Mouse (Mus musculus): Measurements from ENCODE around the gene Nkain4. TPM values are rescaled to one million over a fixed set of nuclear protein-coding genes. Genes with fewer than 3 reads are reported as not detected.
A peak's percentile ranks its signal among the peaks of the same experiment; 100 is the strongest.

The Nkain4 gene
- polyA plus RNA-seq (2015; fragmentation: Nextera tagmentation; extraction: Ambion mirVana), result 66.7 and 82.7 TPM in 2 replicates

DNA sequence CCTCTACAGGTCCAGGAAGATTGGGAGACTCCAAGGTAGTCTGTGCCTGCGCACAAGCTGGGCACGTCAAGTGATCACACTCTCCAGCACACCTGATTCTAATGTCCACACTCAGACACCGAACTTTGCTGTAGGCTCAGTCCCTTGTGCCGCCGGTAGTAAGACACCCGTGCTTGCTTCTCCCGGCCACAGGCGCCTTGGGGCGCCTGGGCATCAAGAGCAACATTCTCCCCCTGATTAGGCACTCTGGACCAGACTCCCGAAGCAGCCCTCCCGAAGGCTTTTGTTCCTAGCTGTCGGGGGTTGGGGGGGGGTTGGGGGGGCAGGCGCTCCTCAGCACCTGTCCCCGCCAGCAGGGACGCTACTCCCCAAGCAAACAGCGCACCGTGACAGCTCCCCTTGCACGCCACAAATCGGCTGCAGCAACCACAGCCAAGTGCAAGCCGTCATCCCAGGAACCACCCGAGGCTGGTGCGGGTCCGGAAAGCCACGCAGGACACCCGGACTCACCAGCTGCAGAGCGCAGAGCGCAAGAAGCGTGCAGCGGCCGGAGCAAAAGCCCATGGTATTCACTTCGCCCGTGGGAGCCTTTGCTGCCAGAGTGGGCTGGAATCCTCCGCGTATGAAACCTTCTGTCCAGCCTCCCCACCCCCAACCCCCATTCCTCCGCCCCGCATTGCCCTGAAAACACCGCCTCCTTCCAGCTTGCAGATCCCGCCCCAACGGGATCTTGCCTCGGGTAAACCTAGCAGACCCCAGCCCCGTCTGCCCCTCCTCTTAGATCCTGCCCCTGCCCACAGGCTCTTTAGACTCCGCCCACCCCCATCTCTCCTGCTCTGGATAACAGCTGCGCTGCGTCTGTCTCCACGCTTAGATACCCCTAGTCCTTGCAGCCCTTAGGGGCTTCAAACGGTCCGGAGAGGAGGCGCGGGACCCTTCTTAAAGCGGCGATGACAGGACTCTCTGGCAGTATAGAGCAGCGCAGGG, at the start of gene Nkain4:
Gene Nkain4, minus strand, starts transcription at position 639 of the 987 bp plus-strand sequence.
- Histone ChIP-seq H3K27ac (ENCODE audit: low read length) (peak within 1 kb of the TSS; percentile 88), H3K9me3 (replicated peaks; ENCODE audit: control insufficient read depth, low read length, poor library complexity, severe bottlenecking) (no peaks in the 10 kb centered on the region), H3K27me3 (ENCODE audit: control insufficient read depth, insufficient read depth, low read depth, low read length) (no peaks in the 10 kb centered on the region), H3K4me1 (ENCODE audit: control insufficient read depth, insufficient read depth, low read length) (peaks cover 25% of the 10 kb centered on the region), H3K4me2 (ENCODE audit: low read length) (peak within 1 kb of the TSS; percentile 76), H3K9ac (ENCODE audit: low read depth, low read length) (peak within 1 kb of the TSS; percentile 79), H3K4me3 (ENCODE audit: low read depth, low read length) (peak within 1 kb of the TSS; percentile 73), H3K36me3 (ENCODE audit: control insufficient read depth, insufficient read depth, low read length) (no peaks in the 10 kb centered on the region)
- 0% methylated on average over 50 of the region's 52 CpGs for WGBS
- ATAC-seq, result peak; percentile 90

DNA sequence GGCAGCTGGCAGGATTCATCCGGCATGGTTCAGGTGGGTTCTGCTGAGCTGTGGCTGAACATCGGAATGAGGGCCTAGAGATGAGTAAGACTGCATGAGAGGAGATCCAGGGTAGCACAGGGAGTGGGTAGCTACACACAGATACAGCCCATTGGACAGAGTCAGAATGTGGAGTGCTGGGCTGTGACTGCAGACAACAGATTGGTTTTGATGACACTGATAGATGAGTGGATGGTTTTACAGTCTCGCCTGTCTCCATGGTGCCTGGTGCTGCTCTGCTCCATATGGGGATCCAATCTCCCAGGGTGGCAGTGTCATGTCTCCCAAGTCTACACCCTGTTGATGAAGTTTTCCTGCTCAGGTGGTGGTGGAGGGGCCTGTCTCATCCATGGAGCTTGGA, 42.4 kb upstream of the Nkain4 start:
- Histone ChIP-seq H3K9ac (ENCODE audit: low read depth, low read length) (0 out of 2 replicates have a peak overlapping the region, but pooled peaks have one; percentile 16), H3K9me3 (replicated peaks; ENCODE audit: control insufficient read depth, low read length, poor library complexity, severe bottlenecking) (no peaks in the 10 kb centered on the region), H3K27ac (ENCODE audit: low read length) (no peak overlapping the region), H3K4me2 (ENCODE audit: low read length) (no peak overlapping the region), H3K27me3 (ENCODE audit: control insufficient read depth, insufficient read depth, low read depth, low read length) (no peaks in the 10 kb centered on the region), H3K4me3 (ENCODE audit: low read depth, low read length) (no peak overlapping the region), H3K36me3 (ENCODE audit: control insufficient read depth, insufficient read depth, low read length) (no peaks in the 10 kb centered on the region), H3K4me1 (ENCODE audit: control insufficient read depth, insufficient read depth, low read length) (no peaks in the 10 kb centered on the region)
- peak; percentile 46; the same call in 1 of the 2 replicates for ATAC-seq
- 68% methylated on average over 3 of the region's 3 CpGs for WGBS

- no peak overlapping the region for H3K4me2 ChIP-seq (ENCODE audit: low read length)
- no peak overlapping the region for H3K4me3 ChIP-seq (ENCODE audit: low read depth, low read length)
- no peaks in the 10 kb centered on the region for H3K36me3 ChIP-seq (ENCODE audit: control insufficient read depth, insufficient read depth, low read length)
- H3K9ac ChIP-seq (ENCODE audit: low read depth, low read length), result 0 out of 2 replicates have a peak overlapping the region, but pooled peaks have one; percentile 16
- peak; percentile 57 for ATAC-seq
- H3K4me1 ChIP-seq (ENCODE audit: control insufficient read depth, insufficient read depth, low read length), result no peaks in the 10 kb centered on the region
- WGBS, result 17% methylated on average over 5 of the region's 5 CpGs
- no peaks in the 10 kb centered on the region for H3K9me3 ChIP-seq (replicated peaks; ENCODE audit: control insufficient read depth, low read length, poor library complexity, severe bottlenecking)
- H3K27ac ChIP-seq (ENCODE audit: low read length), result no peak overlapping the region
- no peaks in the 10 kb centered on the region for H3K27me3 ChIP-seq (ENCODE audit: control insufficient read depth, insufficient read depth, low read depth, low read length)
Observed at GRCm38 (mm10) chr2:180996436-180996835, 41.9 kb upstream of the Nkain4 start.

DNA sequence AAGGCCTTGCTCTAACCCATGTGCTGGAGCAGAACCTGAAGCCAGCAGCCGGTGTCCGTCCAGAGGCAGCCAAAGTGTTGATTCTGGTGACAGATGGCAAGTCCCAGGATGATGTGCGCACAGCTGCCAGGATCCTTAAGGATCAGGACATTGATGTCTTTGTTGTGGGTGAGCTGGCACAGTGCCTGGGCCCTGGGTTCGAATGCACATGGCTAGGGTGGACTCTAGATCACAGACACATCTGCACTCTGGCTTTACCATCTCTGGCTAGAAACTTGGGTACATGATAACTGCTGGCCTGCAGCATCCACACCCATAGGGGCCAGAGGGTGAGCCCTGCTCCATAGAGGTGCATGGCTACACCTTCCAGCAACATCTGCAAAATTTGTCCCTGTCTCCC, 41.0 kb upstream of the Nkain4 start:
- no peak overlapping the region for H3K4me2 ChIP-seq (ENCODE audit: low read length)
- no peaks in the 10 kb centered on the region for H3K9me3 ChIP-seq (replicated peaks; ENCODE audit: control insufficient read depth, low read length, poor library complexity, severe bottlenecking)
- H3K27ac ChIP-seq (ENCODE audit: low read length), result no peak overlapping the region
- no peaks in the 10 kb centered on the region for H3K4me1 ChIP-seq (ENCODE audit: control insufficient read depth, insufficient read depth, low read length)
- H3K36me3 ChIP-seq (ENCODE audit: control insufficient read depth, insufficient read depth, low read length), result no peaks in the 10 kb centered on the region
- WGBS, result 68% methylated on average over 4 of the region's 4 CpGs
- H3K4me3 ChIP-seq (ENCODE audit: low read depth, low read length), result no peak overlapping the region
- ATAC-seq, result no peak
- no peaks in the 10 kb centered on the region for H3K27me3 ChIP-seq (ENCODE audit: control insufficient read depth, insufficient read depth, low read depth, low read length)
- no peak overlapping the region for H3K9ac ChIP-seq (ENCODE audit: low read depth, low read length)

DNA sequence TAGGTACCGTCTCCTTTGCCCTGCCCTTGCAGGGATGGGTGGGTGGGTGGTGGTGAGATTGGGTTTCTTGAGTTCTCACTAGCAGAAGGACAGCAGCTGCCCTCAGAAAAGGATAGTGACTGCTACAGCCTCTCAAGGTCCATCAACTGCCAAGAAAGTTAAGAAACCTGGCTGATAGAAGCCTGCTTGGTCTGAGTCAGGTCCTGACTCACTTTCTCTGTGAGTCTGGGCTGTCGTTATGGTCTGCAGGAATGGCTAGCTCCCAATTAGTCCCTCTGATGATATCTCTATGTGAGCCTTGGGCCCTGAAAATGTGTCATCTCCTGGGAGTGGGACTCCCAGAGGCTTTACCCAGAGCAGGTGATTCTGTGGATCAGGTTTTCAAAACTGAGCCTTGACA, 39.9 kb upstream of the Nkain4 start:
- Histone ChIP-seq H3K27me3 (ENCODE audit: control insufficient read depth, insufficient read depth, low read depth, low read length) (no peaks in the 10 kb centered on the region), H3K4me2 (ENCODE audit: low read length) (no peak overlapping the region), H3K36me3 (ENCODE audit: control insufficient read depth, insufficient read depth, low read length) (no peaks in the 10 kb centered on the region), H3K4me3 (ENCODE audit: low read depth, low read length) (no peak overlapping the region), H3K9me3 (replicated peaks; ENCODE audit: control insufficient read depth, low read length, poor library complexity, severe bottlenecking) (no peaks in the 10 kb centered on the region), H3K27ac (ENCODE audit: low read length) (no peak overlapping the region), H3K4me1 (ENCODE audit: control insufficient read depth, insufficient read depth, low read length) (no peaks in the 10 kb centered on the region), H3K9ac (ENCODE audit: low read depth, low read length) (no peak overlapping the region)
- WGBS, result 83% methylated on average over 2 of the region's 2 CpGs
- no peak for ATAC-seq

GRCm38 (mm10) chr2:180990347-180990746, 35.8 kb upstream of the Nkain4 start:
- no peak for ATAC-seq
- H3K27me3 ChIP-seq (ENCODE audit: control insufficient read depth, insufficient read depth, low read depth, low read length), result no peaks in the 10 kb centered on the region
- no peak overlapping the region for H3K4me3 ChIP-seq (ENCODE audit: low read depth, low read length)
- 0 out of 2 replicates have a peak, but pooled peaks cover 2% of the 10 kb centered on the region for H3K4me1 ChIP-seq (ENCODE audit: control insufficient read depth, insufficient read depth, low read length)
- H3K9me3 ChIP-seq (replicated peaks; ENCODE audit: control insufficient read depth, low read length, poor library complexity, severe bottlenecking), result no peaks in the 10 kb centered on the region
- no peaks in the 10 kb centered on the region for H3K36me3 ChIP-seq (ENCODE audit: control insufficient read depth, insufficient read depth, low read length)
- no peak overlapping the region for H3K4me2 ChIP-seq (ENCODE audit: low read length)
- 59% methylated on average over 4 of the region's 4 CpGs for WGBS
- no peak overlapping the region for H3K27ac ChIP-seq (ENCODE audit: low read length)
- H3K9ac ChIP-seq (ENCODE audit: low read depth, low read length), result no peak overlapping the region

DNA sequence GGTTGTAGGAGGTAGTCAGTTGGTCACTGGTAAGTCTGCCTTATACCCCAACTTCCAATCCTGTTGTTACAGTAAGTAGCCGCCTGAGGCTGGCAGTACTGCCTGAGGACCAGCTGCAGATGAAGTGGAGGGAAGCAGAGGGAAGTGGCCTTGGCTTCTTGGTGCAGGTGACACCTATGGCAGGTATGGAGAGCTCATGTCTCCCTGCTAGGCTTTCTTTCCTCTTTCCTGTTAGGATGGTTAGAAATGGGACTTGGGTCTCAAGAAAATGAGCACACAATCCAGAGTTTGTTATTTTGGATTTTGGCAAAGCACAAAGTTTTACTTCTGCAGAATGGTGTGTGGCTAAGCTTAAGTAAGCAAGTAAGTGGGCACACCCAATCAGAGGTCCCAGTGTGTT, 34.4 kb upstream of the Nkain4 start:
- no peak for ATAC-seq
- H3K36me3 ChIP-seq (ENCODE audit: control insufficient read depth, insufficient read depth, low read length), result 0 out of 2 replicates have a peak, but pooled peaks cover 3% of the 10 kb centered on the region
- no peak overlapping the region for H3K4me3 ChIP-seq (ENCODE audit: low read depth, low read length)
- no peak overlapping the region for H3K27ac ChIP-seq (ENCODE audit: low read length)
- WGBS, result 86% methylated on average over 1 of the region's 1 CpGs
- 0 out of 2 replicates have a peak, but pooled peaks cover 2% of the 10 kb centered on the region for H3K4me1 ChIP-seq (ENCODE audit: control insufficient read depth, insufficient read depth, low read length)
- no peaks in the 10 kb centered on the region for H3K27me3 ChIP-seq (ENCODE audit: control insufficient read depth, insufficient read depth, low read depth, low read length)
- H3K4me2 ChIP-seq (ENCODE audit: low read length), result no peak overlapping the region
- no peak overlapping the region for H3K9ac ChIP-seq (ENCODE audit: low read depth, low read length)
- no peaks in the 10 kb centered on the region for H3K9me3 ChIP-seq (replicated peaks; ENCODE audit: control insufficient read depth, low read length, poor library complexity, severe bottlenecking)

DNA sequence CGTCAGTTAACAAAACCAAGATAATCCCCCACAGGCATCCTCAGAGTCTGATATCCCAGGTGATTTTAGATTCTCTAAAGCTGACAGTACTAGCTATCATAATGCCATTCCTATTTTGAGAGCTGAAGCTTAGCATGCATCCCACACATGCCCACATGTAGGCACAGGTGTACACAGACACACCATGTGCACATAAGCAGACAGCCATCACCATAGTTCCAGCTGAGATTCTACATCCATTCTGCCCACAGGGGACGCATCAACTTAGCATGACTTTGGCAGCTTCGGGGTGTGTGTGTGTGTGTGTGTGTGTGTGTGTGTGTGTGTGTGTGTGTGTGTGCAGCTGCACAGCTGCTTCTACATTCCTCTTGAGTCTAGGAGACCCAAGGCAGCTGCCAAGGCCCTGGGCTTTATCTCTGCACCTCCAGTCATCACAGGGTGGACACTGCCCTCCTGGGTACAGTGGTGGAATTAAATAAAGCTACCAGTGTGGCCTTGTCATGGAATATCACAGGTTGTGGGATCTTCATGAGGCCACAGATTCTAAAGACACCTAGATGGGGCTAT, 33.9 kb upstream of the Nkain4 start:
- H3K9ac ChIP-seq (ENCODE audit: low read depth, low read length), result no peak overlapping the region
- H3K36me3 ChIP-seq (ENCODE audit: control insufficient read depth, insufficient read depth, low read length), result 0 out of 2 replicates have a peak, but pooled peaks cover 3% of the 10 kb centered on the region
- no peak overlapping the region for H3K27ac ChIP-seq (ENCODE audit: low read length)
- no peak overlapping the region for H3K4me2 ChIP-seq (ENCODE audit: low read length)
- H3K27me3 ChIP-seq (ENCODE audit: control insufficient read depth, insufficient read depth, low read depth, low read length), result no peaks in the 10 kb centered on the region
- H3K9me3 ChIP-seq (replicated peaks; ENCODE audit: control insufficient read depth, low read length, poor library complexity, severe bottlenecking), result no peaks in the 10 kb centered on the region
- no peak overlapping the region for H3K4me3 ChIP-seq (ENCODE audit: low read depth, low read length)
- 0 out of 2 replicates have a peak, but pooled peaks cover 2% of the 10 kb centered on the region for H3K4me1 ChIP-seq (ENCODE audit: control insufficient read depth, insufficient read depth, low read length)
- 0 out of 2 replicates have a peak, but pooled peaks have one; percentile 29 for ATAC-seq
- WGBS, result 43% methylated on average over 3 of the region's 3 CpGs

Data from midbrain, embryonic 16.5 days (tissue).